Mouse (Mus musculus) small intestine, adult 2 months (tissue): ENCODE measurements around the gene Tfip11.

Experiments
- CTCF ChIP-seq: fragments of 200-500 bp; IDR thresholded peaks from 2 replicates; pipeline ENCODE4 v1.5.1; 2012; ENCODE audit warnings: low read depth, mild to moderate bottlenecking, control low read depth, inconsistent platforms, low read length, moderate library complexity, mixed read lengths; ENCODE audit not compliant: insufficient replicate concordance, insufficient read length; ENCODE audit errors: extremely low read depth
- POLR2A ChIP-seq: fragments of 200-500 bp; IDR thresholded peaks from 2 replicates; pipeline ENCODE4 v1.6.1; 2012; ENCODE audit warnings: low read depth, mild to moderate bottlenecking, control low read depth, inconsistent platforms, low read length, moderate library complexity

GRCm38 (mm10) chr5:112382042-112382441, 55.9 kb downstream of the Tfip11 start:
- TF ChIP-seq POLR2A = no peak
- TF ChIP-seq CTCF = no peak
